Mouse (Mus musculus) heart, adult 2 months (tissue): ENCODE results near the gene Gm49711. TPM values are rescaled to one million over a fixed set of nuclear protein-coding genes. Genes with fewer than 3 reads are reported as not detected.
A peak's percentile ranks its signal among the peaks of the same experiment; 100 is the strongest.

Source experiments
- DNase-seq, 2 experiments: peaks; one replicate each; pipeline ENCODE4 v3.0.0; 2021
- H3K27ac ChIP-seq: fragments of 200-600 bp; 2 replicates; pipeline ENCODE4 v1.8.1; 2022
- H3K27me3 ChIP-seq: fragments of 200-500 bp; 2 replicates; pipeline ENCODE4 v1.6.1; 2012; ENCODE audit warnings: mild to moderate bottlenecking, low read length, inconsistent platforms, mixed read lengths; ENCODE audit not compliant: control insufficient read depth, insufficient read depth
- H3K36me3 ChIP-seq: fragments of 200-500 bp; 2 replicates; pipeline ENCODE4 v1.6.1; 2012; ENCODE audit warnings: low read length, inconsistent platforms; ENCODE audit not compliant: control insufficient read depth, insufficient read depth
- H3K4me1 ChIP-seq: fragments of 200-500 bp; 2 replicates; pipeline ENCODE4 v1.6.1; 2011; ENCODE audit warnings: low read length; ENCODE audit not compliant: control insufficient read depth, insufficient read depth
- H3K4me3 ChIP-seq: fragments of 200-600 bp; 2 replicates; pipeline ENCODE4 v1.8.1; 2022
- H3K79me2 ChIP-seq: fragments of 200-500 bp; replicated peaks from 2 replicates; pipeline ENCODE4 v1.6.1; 2012; ENCODE audit warnings: mild to moderate bottlenecking, inconsistent platforms, low read length, moderate library complexity, mixed read lengths; ENCODE audit not compliant: control insufficient read depth, insufficient read depth
- H3K9ac ChIP-seq: fragments of 200-500 bp; 2 replicates; pipeline ENCODE4 v1.6.1; 2012; ENCODE audit warnings: low read depth, mild to moderate bottlenecking, control low read depth, inconsistent platforms, low read length, mixed read lengths
- CTCF ChIP-seq: fragments of 200-600 bp; IDR thresholded peaks from 2 replicates; pipeline ENCODE4 v1.8.1; 2022; ENCODE audit warnings: antibody characterized with exemption, mild to moderate bottlenecking, moderate library complexity
- EP300 ChIP-seq: fragments of 200-500 bp; IDR thresholded peaks from 2 replicates; pipeline ENCODE4 v1.6.1; 2011; ENCODE audit warnings: low read depth, low read length, control low read depth; ENCODE audit not compliant: insufficient read depth
- POLR2A ChIP-seq: fragments of 200-500 bp; IDR thresholded peaks from 2 replicates; pipeline ENCODE4 v1.6.1; 2011; ENCODE audit warnings: mild to moderate bottlenecking, low read depth, low read length, control low read depth; ENCODE audit not compliant: insufficient read depth
- WGBS: fragments of 180-500 bp; shearing (Covaris S2); methylation state at CpG from one replicate; pipeline ENCODE4 v1.1.7; 2018; 5-methylcytosine and 5-hydroxymethylcytosine counted together
- intact Hi-C: fragments of 180-260 bp; cut with DNase I; formaldehyde crosslinking; loops from one replicate; pipeline ENCODE4 v1.15.1; 2025
- polyA plus RNA-seq: library from polyadenylated mRNA; depleted of rRNA; stranded (reverse); fragments of >200 nt; gene quantifications from 2 replicates; pipeline ENCODE4 v1.2.3, GENCODE M21; 2012
- total RNA-seq, 2 experiments: library from RNA; stranded (reverse); gene quantifications; 2 replicates each; pipeline ENCODE4 v1.2.3; 2021

Gene Gm49711
- total and polyA plus RNA-seq, 3 experiments = not detected

- intact Hi-C loops = loop anchor here (2.0 to 5.0 kb wide), 2 partner anchors 42 to 122 kb away; no protein-coding TSS in a partner anchor
- TF ChIP-seq POLR2A (no peak), CTCF (no peak), EP300 (no peak)
- Histone ChIP-seq H3K79me2 (no peaks in the 10 kb centered on the region; the same call in 1 of the 2 replicates), H3K4me1 (peaks cover 2% of the 10 kb centered on the region), H3K9ac (peak overlapping the region; percentile 97), H3K27me3 (no peaks in the 10 kb centered on the region), H3K36me3 (peaks cover 4% of the 10 kb centered on the region; the same call in 1 of the 2 replicates), H3K4me3 (peak overlapping the region; percentile 93), H3K27ac (peak overlapping the region; percentile 96)
- WGBS = 7% methylated on average over 63 of the region's 63 CpGs
- no peak for DNase-seq
These were observed 816 bp downstream of the Gm49711 start for GRCm38 (mm10) chr16:92058644-92059620.

- TF ChIP-seq POLR2A = no peak
- TF ChIP-seq CTCF = no peak
- TF ChIP-seq EP300 = no peak
- Histone ChIP-seq H3K79me2 (no peaks in the 10 kb centered on the region; the same call in 1 of the 2 replicates), H3K4me3 (no peak overlapping the region), H3K4me1 (peaks cover 2% of the 10 kb centered on the region), H3K36me3 (peaks cover 4% of the 10 kb centered on the region; the same call in 1 of the 2 replicates), H3K9ac (no peak overlapping the region), H3K27me3 (no peaks in the 10 kb centered on the region), H3K27ac (no peak overlapping the region)
- 82% methylated on average over 3 of the region's 3 CpGs for WGBS
- no peak for DNase-seq
- intact Hi-C loops = no loop called here
These were observed 2.1 kb downstream of the Gm49711 start for GRCm38 (mm10) chr16:92060213-92060612.

- no peak for DNase-seq
- Histone ChIP-seq H3K27me3 (no peaks in the 10 kb centered on the region), H3K36me3 (peaks cover 4% of the 10 kb centered on the region; the same call in 1 of the 2 replicates), H3K79me2 (no peaks in the 10 kb centered on the region; the same call in 1 of the 2 replicates), H3K27ac (no peak overlapping the region), H3K4me3 (no peak overlapping the region), H3K9ac (no peak overlapping the region), H3K4me1 (peaks cover 2% of the 10 kb centered on the region)
- intact Hi-C loops = no loop called here
- no peak for TF ChIP-seq CTCF
- 93% methylated on average over 7 of the region's 7 CpGs for WGBS
These were observed 3.5 kb downstream of the Gm49711 start for GRCm38 (mm10) chr16:92061586-92061985.

GRCm38 (mm10) chr16:92062832-92063231, 4.7 kb downstream of the Gm49711 start:
- Histone ChIP-seq H3K79me2 (no peaks in the 10 kb centered on the region; the same call in 1 of the 2 replicates), H3K4me1 (peaks cover 2% of the 10 kb centered on the region), H3K36me3 (peaks cover 7% of the 10 kb centered on the region; the same call in 1 of the 2 replicates), H3K27ac (no peak overlapping the region), H3K4me3 (no peak overlapping the region), H3K9ac (no peak overlapping the region), H3K27me3 (no peaks in the 10 kb centered on the region)
- intact Hi-C loops = no loop called here
- 100% methylated on average over 1 of the region's 1 CpGs for WGBS
- TF ChIP-seq CTCF (peak; percentile 22), POLR2A (no peak), EP300 (no peak)
- DNase-seq = no peak

- Histone ChIP-seq H3K79me2 (no peaks in the 10 kb centered on the region; the same call in none of the 2 replicates), H3K27me3 (no peaks in the 10 kb centered on the region), H3K27ac (no peak overlapping the region), H3K36me3 (peaks cover 5% of the 10 kb centered on the region; the same call in 1 of the 2 replicates), H3K9ac (no peak overlapping the region), H3K4me3 (no peak overlapping the region), H3K4me1 (no peaks in the 10 kb centered on the region; the same call in 1 of the 2 replicates)
- TF ChIP-seq POLR2A (no peak), CTCF (no peak), EP300 (no peak)
- DNase-seq = no peak
- WGBS = 84% methylated on average over 2 of the region's 2 CpGs
- intact Hi-C loops = no loop called here
These were observed 6.7 kb downstream of the Gm49711 start for GRCm38 (mm10) chr16:92064801-92065200.

- WGBS = 77% methylated on average over 8 of the region's 8 CpGs
- no peaks in the 10 kb centered on the region for H3K27me3 ChIP-seq
- TF ChIP-seq EP300 (no peak), POLR2A (no peak), CTCF (no peak)
- no peak overlapping the region for H3K9ac ChIP-seq
- no peak overlapping the region for H3K4me3 ChIP-seq
- H3K36me3 ChIP-seq = peaks cover 5% of the 10 kb centered on the region; the same call in 1 of the 2 replicates
- H3K4me1 ChIP-seq = no peaks in the 10 kb centered on the region; the same call in 1 of the 2 replicates
- H3K27ac ChIP-seq = no peak overlapping the region
- H3K79me2 ChIP-seq = no peaks in the 10 kb centered on the region; the same call in none of the 2 replicates
- intact Hi-C loops = no loop called here
- DNase-seq = no peak
These were observed 12.2 kb downstream of the Gm49711 start for GRCm38 (mm10) chr16:92070338-92070737.
